Mouse (Mus musculus) left cerebral cortex, postnatal 36 days (tissue): ENCODE measurements at regions not wholly inside any gene's neighbourhood (a gene's known extent, or its start where the extent isn't known, plus 50 kb on each side); places are given as distances from the start of the nearest gene placed in this dataset.

Experiments
- DNase-seq, 2 experiments: peaks; one replicate each; pipeline ENCODE4 v3.0.0; 2021 to 2022; ENCODE audit warnings: low spot score in 2 of 2, mixed read lengths in 1 of 2
- intact Hi-C: fragments of 180-260 bp; cut with DNase I; formaldehyde crosslinking; loops from one replicate; pipeline ENCODE4 v1.15.1; 2025

- intact Hi-C loops: no loop called here
- no peak for DNase-seq
These were observed 121.2 kb upstream of the Zwint start for GRCm38 (mm10) chr10:72533427-72533826.

GRCm38 (mm10) chr10:72533859-72534258 is 120.8 kb upstream of the Zwint start:
- intact Hi-C loops: no loop called here

GRCm38 (mm10) chr10:72549564-72549963 is 105.1 kb upstream of the Zwint start:
- intact Hi-C loops: no loop called here
- DNase-seq: no peak

More at GRCm38 (mm10) chr10:72533859-72534258, 120.8 kb upstream of the Zwint start:
- no peak for DNase-seq

- intact Hi-C loops: no loop called here
- DNase-seq: no peak
These were observed 103.1 kb upstream of the Zwint start for GRCm38 (mm10) chr10:72551561-72551960.

- no peak for DNase-seq
- intact Hi-C loops: no loop called here
These were observed 80.5 kb upstream of the Zwint start for GRCm38 (mm10) chr10:72573991-72574652.

GRCm38 (mm10) chr10:72577713-72578112 is 76.9 kb upstream of the Zwint start:
- intact Hi-C loops: no loop called here
- DNase-seq: no peak

- intact Hi-C loops: no loop called here
- DNase-seq: no peak
These were observed 76.1 kb upstream of the Zwint start for GRCm38 (mm10) chr10:72578501-72578900.

GRCm38 (mm10) chr10:72581311-72581710 is 73.3 kb upstream of the Zwint start:
- intact Hi-C loops: no loop called here
- DNase-seq: no peak

- intact Hi-C loops: no loop called here
- DNase-seq: no peak
These were observed 66.1 kb upstream of the Zwint start for GRCm38 (mm10) chr10:72588561-72588960.

GRCm38 (mm10) chr10:72593049-72593448 is 61.6 kb upstream of the Zwint start:
- intact Hi-C loops: no loop called here
- DNase-seq: no peak
